Mouse (Mus musculus) kidney, adult 2 months (tissue): ENCODE results near the gene Tmsb10. TPM values are rescaled to one million over a fixed set of nuclear protein-coding genes. Genes with fewer than 3 reads are reported as not detected.

Source experiments
- DNase-seq: peaks from one replicate; pipeline ENCODE4 v3.0.0; 2021
- H3K27ac ChIP-seq: fragments of 200-500 bp; 2 replicates; pipeline ENCODE4 v1.5.1; 2012; ENCODE audit warnings: low read depth, low read length, control low read depth, inconsistent platforms; ENCODE audit not compliant: insufficient read depth
- H3K27me3 ChIP-seq: fragments of 200-500 bp; replicated peaks from 2 replicates; pipeline ENCODE4 v1.6.1; 2012; ENCODE audit warnings: mild to moderate bottlenecking, moderate library complexity, low read length, inconsistent platforms; ENCODE audit not compliant: control insufficient read depth, insufficient read depth
- H3K36me3 ChIP-seq: fragments of 200-500 bp; 2 replicates; pipeline ENCODE4 v1.6.1; 2012; ENCODE audit warnings: mild to moderate bottlenecking, moderate library complexity, low read length, inconsistent platforms; ENCODE audit not compliant: control insufficient read depth, insufficient read depth
- H3K4me1 ChIP-seq: fragments of 200-500 bp; 2 replicates; pipeline ENCODE4 v1.6.1; 2011; ENCODE audit warnings: low read length; ENCODE audit not compliant: control insufficient read depth, insufficient read depth
- H3K4me3 ChIP-seq: fragments of 200-500 bp; 2 replicates; pipeline ENCODE4 v1.5.1; 2011; ENCODE audit warnings: mild to moderate bottlenecking, low read depth, low read length, control low read depth; ENCODE audit not compliant: insufficient read depth
- CTCF ChIP-seq: fragments of 200-500 bp; conservative IDR thresholded peaks from 2 replicates; pipeline ENCODE4 v1.5.1; 2011; ENCODE audit warnings: low read depth, mild to moderate bottlenecking, control low read depth, low read length, moderate library complexity, mixed read lengths; ENCODE audit not compliant: insufficient read depth, insufficient read length
- POLR2A ChIP-seq: fragments of 200-500 bp; IDR thresholded peaks from one replicate; pipeline ENCODE4 v1.6.1; 2011; ENCODE audit warnings: low read depth, low read length, control low read depth
- WGBS: fragments of 180-500 bp; shearing (Covaris S2); methylation state at CpG from one replicate; pipeline ENCODE4 v1.1.7; 2018; 5-methylcytosine and 5-hydroxymethylcytosine counted together
- polyA plus RNA-seq: library from polyadenylated mRNA; depleted of rRNA; stranded (reverse); fragments of >200 nt; gene quantifications from 2 replicates; pipeline ENCODE4 v1.2.3, GENCODE M21; 2012; rRNA removed

Tmsb10 gene
- polyA plus RNA-seq, 1 experiment, result 54.7 TPM

GRCm38 (mm10) chr6:72911261-72911660 lies 47.3 kb downstream of the Tmsb10 start:
- no peak overlapping the region for H3K27ac ChIP-seq
- DNase-seq, result no peak

More at GRCm38 (mm10) chr6:72911261-72911660, 47.3 kb downstream of the Tmsb10 start:
- Histone ChIP-seq H3K4me3 (no peak overlapping the region), H3K4me1 (no peaks in the 10 kb centered on the region), H3K36me3 (no peaks in the 10 kb centered on the region), H3K27me3 (no peaks in the 10 kb centered on the region)
- TF ChIP-seq CTCF (no peak), POLR2A (no peak)
- 73% methylated on average over 4 of the region's 4 CpGs for WGBS

Other genes with a start within 250 kb of the Tmsb10 start
- 13.2 and 16.3 TPM in 2 replicates for gene Tcf7l1, start 169.5 kb downstream of the Tmsb10 start, polyA plus RNA-seq
- gene Kcmf1, start 58.8 kb downstream of the Tmsb10 start, polyA plus RNA-seq, result 107 and 160 TPM in 2 replicates